Mouse (Mus musculus): Measurements from ENCODE around the gene Nxph3.

GRCm38 (mm10) chr11:95555279-95555678 is 40.9 kb upstream of the Nxph3 start:
- TF ChIP-seq CTCF (IDR thresholded peaks at IDR 0.05; ENCODE audit: low read depth) = no peak
- no peak for TF ChIP-seq EP300 (optimal IDR thresholded peaks at IDR 0.05)

Measured in stomach, postnatal 0 days (tissue).